Mouse (Mus musculus): ENCODE results near the gene Cfap74.
"Not testable (repeated sequence)": the region's sequence is repeated elsewhere in the genome, so short reads cannot be mapped to it uniquely, and the experiment has no call there.

Cfap74 gene

DNA sequence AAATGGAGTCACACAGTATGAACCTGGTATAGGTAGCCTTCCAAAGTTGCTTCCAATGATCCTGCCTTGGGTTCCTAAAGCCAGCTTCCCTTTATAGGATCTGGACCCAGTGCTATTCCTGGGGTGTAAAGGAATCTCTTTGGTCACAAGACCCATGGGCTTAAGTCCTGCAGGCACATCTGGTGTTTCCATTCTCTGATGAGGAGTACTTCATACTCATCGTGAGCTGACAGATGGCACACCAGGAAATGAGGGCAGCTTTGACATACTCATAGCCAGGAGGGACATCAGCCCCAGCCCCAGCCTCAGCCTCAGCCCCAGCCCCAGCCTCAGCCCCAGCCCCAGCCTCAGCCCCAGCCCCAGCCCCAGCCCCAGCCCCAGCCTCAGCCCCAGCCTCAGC is 6.5 kb upstream of the Cfap74 start:
- no peak for DNase-seq (ENCODE audit: extremely low read depth, low read depth, low spot score)

DNA sequence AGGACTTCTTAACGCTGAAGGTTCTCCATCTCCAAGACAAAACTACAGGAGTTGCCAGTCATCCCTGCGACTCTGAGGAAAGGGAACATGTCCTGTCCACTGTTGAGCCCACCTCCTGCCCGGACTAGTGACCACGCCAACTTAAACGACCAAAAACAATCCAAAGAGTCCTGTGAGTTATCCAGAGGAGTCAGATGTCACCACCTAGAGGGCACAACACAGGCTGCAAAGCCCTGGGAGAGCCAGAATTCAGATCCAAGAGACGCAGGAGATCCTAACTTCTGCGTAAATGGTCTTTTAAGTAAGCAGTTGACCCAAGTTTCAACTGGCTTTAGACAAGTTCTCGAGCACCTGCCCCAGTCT is 314 bp upstream of the Cfap74 start:
- DNase-seq (ENCODE audit: extremely low read depth, low read depth, low spot score), result no peak

DNA sequence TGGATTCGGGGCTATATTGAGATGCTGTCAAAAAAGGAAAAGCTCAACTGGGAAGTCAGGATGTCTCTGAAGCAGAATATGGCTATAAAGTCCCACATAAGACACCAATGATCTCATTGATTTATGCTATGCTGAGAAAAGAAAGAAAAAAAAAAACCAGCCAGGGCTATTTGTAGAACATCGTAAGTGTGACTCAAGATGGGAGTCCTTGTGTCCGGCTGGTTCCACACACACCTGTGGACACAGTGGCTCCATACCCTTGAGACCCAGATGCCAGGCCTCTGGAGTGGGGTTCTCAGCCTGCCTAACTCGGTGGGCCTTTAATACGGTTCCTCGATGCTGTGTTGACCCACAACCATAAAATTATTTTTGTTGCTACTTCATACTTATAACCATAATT is 3.1 kb downstream of the Cfap74 start:
- no peak for DNase-seq (ENCODE audit: extremely low read depth, low read depth, low spot score)

DNA sequence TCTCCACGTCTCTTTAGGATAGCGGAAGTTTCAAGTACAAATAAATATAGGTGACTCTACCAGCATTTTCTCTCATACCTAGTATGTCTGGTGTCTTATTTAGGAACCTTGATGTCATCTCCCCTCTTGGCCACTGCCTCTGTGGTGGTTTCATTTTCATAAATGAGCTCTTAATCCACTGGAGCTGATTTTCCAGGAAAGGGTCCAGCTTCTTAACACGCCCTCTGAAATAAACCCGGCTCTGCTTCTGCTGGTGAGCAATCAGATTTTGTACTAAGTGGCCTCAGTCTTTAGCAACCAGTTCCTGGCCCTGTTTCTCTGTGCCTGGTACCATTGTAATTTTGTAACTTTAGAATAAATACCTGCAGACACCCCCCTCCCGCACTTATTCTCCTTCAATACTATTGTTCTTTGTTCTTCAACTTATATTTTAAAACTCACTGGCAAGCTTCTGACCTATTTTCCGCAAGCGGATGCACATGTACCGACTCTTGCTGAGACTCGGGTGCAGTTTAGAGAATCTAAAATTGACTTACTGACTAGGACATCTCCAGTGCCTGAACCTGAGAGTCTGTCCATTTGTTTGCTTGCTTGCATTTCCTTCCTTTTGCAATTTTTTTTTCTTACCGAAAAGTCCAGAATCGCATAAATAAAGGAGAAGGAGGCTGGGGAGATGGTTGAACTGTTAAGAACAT is 4.8 kb downstream of the Cfap74 start:
- DNase-seq (ENCODE audit: extremely low read depth, low read depth, low spot score), result no peak

DNA sequence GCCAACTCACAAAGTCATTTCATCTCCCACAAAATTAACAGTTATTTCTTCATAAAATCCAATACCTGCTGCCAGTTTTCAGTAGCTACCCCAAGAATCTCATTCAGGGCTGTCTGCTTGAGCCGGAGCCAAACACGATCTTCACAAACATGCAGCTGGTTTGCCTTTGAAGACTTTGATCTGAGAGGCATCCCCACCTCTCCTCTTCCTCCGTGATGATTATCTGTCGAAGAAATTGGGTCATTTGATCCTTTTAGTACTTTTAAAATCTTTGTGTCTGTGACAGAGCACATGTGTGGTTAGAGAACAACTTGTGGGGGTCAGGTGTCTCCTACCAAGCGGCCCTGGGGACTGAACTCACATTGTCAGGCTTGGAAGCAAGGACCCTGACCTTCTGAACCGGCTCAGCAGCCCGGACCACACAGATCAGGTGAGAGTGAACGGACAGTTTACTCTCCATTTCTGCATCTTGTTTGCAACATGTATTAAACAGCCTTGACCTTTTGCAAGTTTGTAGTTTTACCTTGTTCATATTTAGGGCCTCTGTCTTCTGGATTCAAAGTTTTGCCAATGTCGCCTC is 5.8 kb downstream of the Cfap74 start:
- no peak for DNase-seq (ENCODE audit: extremely low read depth, low read depth, low spot score)

DNA sequence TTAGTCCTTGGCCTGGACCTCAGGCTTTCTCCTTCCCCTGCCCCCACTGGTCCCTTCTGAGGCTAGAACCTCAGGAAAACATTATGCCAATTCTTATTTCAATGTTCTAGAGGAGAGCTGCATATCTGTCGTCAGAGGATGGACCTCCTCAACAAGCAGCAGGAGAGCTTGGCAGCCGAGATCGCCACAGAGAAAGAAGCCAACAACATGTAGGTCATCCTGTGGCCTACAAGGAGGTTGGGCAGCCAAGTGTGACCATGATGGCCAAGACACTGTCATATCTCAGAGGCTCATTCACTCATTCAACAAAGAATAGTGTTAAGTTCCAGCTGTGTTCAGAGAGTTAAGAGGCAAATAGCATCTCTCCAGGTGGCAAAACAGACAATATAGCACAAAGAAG is 11.1 kb downstream of the Cfap74 start:
- DNase-seq (ENCODE audit: extremely low read depth, low read depth, low spot score), result no peak

DNA sequence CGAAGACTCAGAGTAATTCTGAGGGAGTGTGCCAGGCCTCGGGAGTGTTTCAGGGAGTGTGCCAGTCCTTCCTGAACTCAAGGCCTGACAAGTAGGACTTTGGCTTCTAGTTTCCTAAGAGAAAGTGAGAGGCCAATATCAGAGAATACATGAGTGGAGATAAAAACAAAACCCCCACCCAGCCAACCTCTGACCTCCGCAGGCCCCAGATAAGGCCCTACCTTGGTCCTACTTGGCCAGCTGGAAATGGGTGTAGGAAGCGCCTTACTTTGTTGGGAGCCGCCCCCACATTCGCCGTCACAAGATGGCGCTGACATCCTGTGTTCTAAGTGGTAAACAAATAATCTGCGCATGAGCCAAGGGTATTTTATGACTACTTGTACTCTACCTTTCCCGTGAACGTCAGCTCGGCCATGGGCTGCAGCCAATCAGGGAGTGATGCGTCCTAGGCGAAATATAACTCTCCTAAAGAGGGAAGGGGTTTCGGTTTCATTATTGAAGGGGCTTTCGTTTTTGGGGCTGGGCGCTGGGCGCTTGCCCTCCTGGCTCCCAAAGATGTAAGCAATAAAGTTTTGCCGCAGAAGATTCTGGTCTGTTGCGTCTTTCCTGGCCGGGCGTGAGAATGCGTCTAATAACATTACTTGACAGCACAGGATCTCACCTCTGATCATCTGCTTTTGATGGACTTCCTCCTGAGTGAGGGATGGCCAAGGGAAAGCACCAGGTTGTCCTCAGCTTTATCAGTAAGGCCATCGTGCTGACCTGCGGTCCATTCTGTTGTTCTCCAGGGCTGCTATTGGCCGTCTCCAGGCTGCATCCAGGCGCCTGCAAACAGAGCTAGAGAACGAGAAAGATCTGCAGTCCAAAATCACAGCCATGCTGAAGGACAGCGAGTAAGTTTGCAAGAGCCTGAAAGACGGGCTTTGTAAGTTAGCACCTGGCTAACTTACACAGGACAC is 12.7 kb downstream of the Cfap74 start:
- DNase-seq (ENCODE audit: extremely low read depth, low read depth, low spot score), result not testable (repeated sequence)

DNA sequence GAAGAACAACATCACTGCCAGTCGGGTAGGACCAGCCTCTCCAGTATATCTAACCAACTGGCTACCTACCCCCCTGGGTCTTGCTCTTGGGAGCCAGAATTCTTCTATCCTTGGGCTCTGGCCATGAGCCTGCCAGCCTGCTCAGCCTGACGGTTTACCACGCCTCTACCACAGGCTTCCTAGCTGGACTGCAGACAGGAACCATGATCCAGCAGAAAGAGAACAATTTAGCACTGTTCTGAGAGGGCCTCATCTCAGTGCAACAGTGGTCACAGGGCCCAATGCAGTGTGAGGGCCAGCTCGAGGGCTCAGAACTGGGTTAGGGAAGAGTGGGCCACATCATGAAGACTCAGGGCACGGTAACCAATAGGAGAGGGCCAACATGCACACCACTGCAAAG is 15.0 kb downstream of the Cfap74 start:
- DNase-seq (ENCODE audit: extremely low read depth, low read depth, low spot score), result no peak

DNA sequence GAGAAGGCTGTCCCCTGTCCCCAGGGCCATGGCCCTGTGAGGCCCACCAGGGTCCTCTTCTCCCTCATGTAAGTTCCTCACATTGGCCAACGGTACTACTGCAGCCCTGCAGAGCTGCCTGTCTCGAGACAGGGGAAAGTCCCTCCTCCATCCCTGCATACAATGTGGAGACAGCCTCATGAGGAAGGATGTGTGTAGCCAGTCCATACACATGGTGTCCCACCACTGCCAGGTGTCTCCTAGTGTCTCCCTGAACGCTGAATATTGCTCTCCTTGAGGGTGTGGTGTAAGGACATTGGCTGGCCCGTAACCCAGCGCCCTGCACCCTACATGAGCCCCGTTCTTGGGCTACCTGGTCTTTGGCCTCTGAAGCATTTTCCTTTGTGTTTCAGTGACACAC is 17.3 kb downstream of the Cfap74 start:
- no peak for DNase-seq (ENCODE audit: extremely low read depth, low read depth, low spot score)

DNA sequence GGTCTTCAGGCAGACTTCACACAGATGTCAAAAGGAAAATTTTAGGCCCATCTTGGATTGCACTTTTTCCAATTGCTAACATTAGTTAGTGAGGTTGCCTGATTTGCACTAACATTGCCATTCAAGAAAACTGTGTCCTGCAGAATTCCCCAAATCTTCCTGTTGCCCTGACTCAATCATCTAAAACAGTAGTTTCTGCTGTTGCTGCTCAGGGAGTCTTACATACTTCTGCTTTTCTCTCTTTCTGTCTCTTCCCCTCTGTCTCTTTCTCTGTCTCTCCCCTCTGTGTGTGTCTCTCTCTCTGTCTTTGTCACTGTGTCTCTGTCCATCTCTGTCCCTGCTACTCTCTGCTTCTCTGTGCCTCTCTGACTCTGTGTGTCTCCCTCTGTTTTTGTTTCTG is 19.5 kb downstream of the Cfap74 start:
- no peak for DNase-seq (ENCODE audit: extremely low read depth, low read depth, low spot score)

DNA sequence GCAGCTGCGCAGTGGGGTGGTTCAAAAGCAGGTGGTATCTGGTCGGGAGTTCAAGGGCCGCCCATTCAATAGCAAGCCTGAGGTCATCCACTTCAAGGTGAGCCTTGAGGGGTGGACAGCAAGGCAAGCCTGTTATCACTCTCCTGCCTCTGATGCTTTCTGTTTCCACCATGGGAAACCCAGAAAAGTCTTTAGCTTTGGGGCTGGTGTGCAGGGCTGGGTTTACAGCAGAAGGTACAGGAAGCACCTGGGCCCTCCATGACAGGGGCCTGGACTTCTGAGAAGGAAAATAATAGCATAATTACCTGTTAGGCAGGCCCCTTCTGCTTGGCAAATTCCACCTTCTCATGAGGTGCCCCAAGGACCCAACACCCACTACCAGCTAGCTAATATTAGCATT is 20.2 kb downstream of the Cfap74 start:
- DNase-seq (ENCODE audit: extremely low read depth, low read depth, low spot score), result no peak

DNA sequence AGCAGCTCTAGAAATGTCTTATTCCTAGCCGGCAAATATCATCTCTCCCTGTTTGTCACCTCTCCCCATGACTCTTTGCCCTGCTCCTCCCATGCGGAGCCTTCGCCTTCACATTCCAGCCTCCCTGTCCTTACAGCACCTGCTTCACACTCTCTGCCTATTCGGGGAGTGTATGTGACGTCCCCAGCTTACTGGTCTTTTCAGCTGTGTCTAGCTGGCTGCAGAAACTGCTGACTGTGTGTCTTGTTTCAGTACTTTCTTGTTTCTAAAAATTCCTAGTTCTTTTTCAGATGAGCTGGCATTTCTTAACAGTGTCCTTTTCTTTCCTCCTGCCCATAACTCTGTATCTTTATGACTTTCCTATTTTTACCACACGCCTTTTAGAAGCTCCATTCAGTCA is 23.4 kb downstream of the Cfap74 start:
- no peak for DNase-seq (ENCODE audit: extremely low read depth, low read depth, low spot score)

DNA sequence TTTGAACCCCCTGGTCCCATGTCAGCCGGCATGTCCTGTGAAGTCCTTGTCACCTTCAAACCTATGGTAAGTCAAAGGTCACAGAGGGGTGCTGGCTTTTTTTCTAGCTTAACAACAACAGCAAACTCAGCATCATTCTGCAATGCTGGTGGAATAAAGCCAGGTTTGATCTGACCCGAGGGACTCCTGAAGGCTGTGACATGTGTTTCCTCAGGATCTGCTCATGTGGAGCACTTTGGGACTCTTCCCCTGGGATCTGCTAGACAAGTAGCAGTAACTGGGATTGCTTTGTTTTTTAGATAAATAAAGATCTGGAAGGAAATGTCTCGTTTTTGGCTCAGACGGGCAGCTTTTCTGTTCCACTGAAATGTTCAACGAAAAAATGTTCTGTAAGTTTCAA is 25.0 kb downstream of the Cfap74 start:
- DNase-seq (ENCODE audit: extremely low read depth, low read depth, low spot score), result no peak

DNA sequence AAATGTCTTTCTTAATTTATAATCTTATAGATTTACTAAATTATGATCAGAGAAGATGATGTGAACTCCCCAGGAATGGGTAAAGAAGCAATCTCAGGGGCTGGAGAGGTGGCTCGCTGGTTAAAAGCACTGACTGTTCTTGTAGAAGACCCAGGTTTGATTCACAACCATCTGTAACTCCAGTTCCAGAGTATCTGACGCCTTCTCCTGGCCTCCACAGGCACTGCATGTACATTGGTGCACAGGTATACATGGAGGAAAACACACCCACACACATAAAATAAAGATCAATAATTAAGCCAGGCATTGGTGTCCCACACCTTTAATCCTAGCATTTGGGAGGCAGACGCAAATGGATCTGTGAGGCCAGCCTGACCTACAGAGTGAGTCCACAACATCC is 33.8 kb downstream of the Cfap74 start:
- no peak for DNase-seq (ENCODE audit: extremely low read depth, low read depth, low spot score)

DNA sequence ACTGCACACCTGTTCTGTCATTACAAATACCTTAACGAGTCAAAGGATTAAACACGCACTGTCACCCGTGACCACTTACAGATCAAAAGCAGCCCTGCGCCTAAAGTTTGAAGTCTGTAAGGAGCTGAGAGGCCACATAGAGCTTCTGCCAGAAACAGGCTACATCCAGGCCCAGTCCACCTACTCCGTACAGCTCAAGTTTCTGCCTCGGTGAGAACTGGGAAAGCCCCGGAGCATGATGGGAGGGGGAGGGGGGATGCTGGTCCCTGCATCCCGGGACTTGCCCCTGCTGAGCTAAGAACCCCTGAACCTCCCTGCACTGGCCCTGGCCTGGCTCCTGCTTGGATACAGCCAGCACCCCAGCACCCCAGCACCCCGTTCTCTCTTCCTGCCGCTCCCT is 42.6 kb downstream of the Cfap74 start:
- DNase-seq (ENCODE audit: extremely low read depth, low read depth, low spot score), result no peak

DNA sequence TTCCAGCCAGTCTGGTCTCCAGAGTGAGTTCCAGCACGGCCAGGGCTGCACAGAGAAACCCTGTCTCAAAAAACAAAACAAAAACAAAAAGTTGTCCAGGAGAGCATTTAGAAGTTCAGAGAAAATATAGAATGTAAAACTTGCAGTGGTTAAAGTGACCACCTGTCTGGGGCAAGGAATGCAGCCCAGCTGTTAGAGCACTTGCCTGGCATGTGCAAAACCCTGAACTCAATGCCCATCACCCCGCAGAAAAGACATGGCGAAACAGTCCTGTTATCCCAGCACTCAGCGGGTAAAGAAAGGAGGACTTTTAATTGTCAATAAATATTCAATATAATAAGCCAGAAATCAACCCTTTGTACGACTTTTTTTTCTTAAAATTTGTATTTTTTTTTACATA is 49.6 kb downstream of the Cfap74 start:
- no peak for DNase-seq (ENCODE audit: extremely low read depth, low read depth, low spot score)

DNA sequence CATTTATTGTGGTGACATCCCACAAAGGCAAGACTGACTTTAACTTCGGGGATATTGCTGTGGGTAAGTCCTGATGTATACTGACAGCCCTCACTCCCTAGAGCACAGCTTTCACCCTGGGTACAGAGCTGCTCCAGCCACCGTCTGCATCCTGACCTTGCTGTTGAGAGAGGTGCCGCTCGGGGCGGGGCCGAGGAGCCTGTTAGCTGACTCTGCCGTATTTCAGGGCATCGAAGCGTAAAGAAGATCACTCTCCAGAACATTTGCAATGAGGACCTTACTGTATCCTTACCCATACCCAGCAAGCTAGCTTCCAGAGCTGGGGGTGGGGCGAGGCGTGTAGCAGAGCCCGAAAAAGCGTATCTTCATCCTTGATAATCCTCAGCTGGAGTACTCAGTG is 54.1 kb downstream of the Cfap74 start:
- no peak for DNase-seq (ENCODE audit: extremely low read depth, low read depth, low spot score)

DNA sequence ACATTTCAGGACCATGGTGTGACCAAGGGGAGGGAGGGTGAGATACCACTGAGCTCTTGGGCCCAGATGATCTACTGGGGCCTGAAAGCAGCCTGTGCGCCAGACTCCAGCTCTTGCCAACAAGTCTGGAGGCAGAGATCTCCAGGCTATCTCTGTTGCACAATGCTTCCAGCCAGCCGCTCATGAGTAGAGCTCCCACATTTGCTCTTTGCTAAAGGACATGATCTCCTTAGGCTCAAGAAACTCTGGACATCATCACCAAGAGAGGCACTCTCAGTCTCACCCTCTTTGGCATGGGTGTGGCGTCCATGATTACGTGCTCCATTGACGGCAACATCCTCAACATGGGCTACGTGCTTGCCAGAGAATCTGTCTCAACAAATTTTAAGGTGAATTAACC is 54.6 kb downstream of the Cfap74 start:
- DNase-seq (ENCODE audit: extremely low read depth, low read depth, low spot score), result no peak

DNA sequence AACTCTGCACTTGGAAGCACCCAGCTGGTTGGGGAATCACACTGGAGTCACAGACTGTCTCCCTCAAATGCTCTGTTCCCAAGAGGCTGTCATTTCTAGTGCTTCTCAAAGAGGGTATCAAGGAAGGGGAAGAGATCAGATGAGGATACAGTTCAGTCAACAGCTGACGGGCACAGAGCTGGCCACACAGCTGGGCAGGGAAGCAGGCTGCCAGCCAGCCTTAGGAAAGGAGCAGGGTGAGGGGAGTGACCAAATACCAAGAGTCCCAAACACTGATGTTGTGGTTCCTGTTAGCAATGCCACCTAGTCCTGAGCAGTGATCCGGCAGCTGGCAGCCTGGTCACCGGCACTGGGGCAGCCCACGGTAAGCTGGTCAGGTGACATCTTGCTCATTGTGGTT is 55.1 kb downstream of the Cfap74 start:
- no peak for DNase-seq (ENCODE audit: extremely low read depth, low read depth, low spot score)

DNA sequence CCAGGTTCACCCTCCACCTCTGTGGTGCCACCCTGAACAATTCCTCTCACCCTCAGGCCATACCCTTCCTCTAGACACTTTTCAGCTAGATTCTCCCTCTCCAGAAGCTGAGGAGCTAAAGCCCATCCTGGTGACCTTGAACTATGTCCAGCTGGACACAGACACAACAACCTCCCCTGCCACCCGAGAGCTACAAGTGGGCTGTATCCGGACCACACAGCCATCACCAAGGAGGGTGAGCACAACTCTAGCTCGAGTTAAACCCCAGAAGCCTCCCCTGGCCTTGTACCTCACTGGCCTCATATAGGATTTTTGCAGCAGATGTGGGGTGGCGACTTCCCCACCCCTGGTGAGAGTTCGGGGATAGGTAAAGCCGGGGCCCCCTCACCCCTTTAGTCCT is 56.6 kb downstream of the Cfap74 start:
- no peak for DNase-seq (ENCODE audit: extremely low read depth, low read depth, low spot score)

DNA sequence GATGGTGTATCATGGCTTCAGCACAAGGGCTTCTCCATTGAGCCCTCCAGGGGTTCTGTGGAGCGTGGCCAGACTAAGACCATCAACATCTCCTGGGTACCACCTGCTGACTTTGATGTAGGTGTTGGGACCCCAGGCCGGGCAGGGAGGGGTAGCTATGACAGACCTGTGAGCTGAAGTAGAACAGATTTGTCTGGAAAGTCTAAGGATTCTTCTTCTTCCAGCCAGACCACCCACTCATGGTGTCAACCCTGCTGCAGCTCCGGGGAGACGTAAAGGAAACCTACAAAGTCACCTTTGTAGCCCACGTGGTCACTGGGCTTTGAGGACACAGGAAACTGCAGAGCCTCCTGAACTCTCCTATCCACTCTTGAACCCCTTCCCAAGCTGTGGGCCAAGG is 57.1 kb downstream of the Cfap74 start:
- DNase-seq (ENCODE audit: extremely low read depth, low read depth, low spot score), result no peak

Data from fat pad, adult 2 months (tissue).